Mouse (Mus musculus) neural tube, embryonic 14.5 days (tissue): ENCODE results near the gene Insig2. TPM values are rescaled to one million over a fixed set of nuclear protein-coding genes. Genes with fewer than 3 reads are reported as not detected.

ENCODE experiments used
- ATAC-seq: fragments of 200-750 bp; cut with Nextera tagmentation; 2 replicates; pipeline ENCODE4 v1.8.0; 2017; ENCODE audit warnings: low read depth, mild to moderate bottlenecking, moderate TSS enrichment, moderate library complexity
- H3K27ac ChIP-seq: fragments of 300-500 bp; sonication (generic); 2 replicates; pipeline ENCODE4 v1.5.1; 2014; ENCODE audit warnings: low read depth, mild to moderate bottlenecking, control low read depth, low read length, moderate library complexity, mixed read lengths
- H3K27me3 ChIP-seq: fragments of 300-500 bp; sonication (generic); 2 replicates; pipeline ENCODE4 v1.6.1; 2014; ENCODE audit warnings: low read length; ENCODE audit not compliant: control insufficient read depth, insufficient read depth
- H3K36me3 ChIP-seq: fragments of 300-500 bp; sonication (generic); 2 replicates; pipeline ENCODE4 v1.6.1; 2014; ENCODE audit warnings: low read length, mixed read lengths; ENCODE audit not compliant: control insufficient read depth, insufficient read depth
- H3K4me1 ChIP-seq: fragments of 300-500 bp; sonication (generic); 2 replicates; pipeline ENCODE4 v1.6.1; 2014; ENCODE audit warnings: low read length; ENCODE audit not compliant: control insufficient read depth, insufficient read depth
- H3K4me2 ChIP-seq: fragments of 300-500 bp; sonication (generic); 2 replicates; pipeline ENCODE4 v1.6.1; 2014; ENCODE audit warnings: mild to moderate bottlenecking, low read depth, low read length, control low read depth
- H3K4me3 ChIP-seq: fragments of 300-500 bp; sonication (generic); 2 replicates; pipeline ENCODE4 v1.5.1; 2014; ENCODE audit warnings: low read depth, low read length, control low read depth, mixed read lengths
- H3K9ac ChIP-seq: fragments of 300-500 bp; sonication (generic); replicated peaks from 2 replicates; pipeline ENCODE4 v1.6.1; 2014; ENCODE audit warnings: low read depth, mild to moderate bottlenecking, control low read depth, low read length, mixed read lengths
- H3K9me3 ChIP-seq: fragments of 300-500 bp; sonication (generic); 2 replicates; pipeline ENCODE4 v1.6.1; 2016; ENCODE audit warnings: low read length; ENCODE audit not compliant: control insufficient read depth
- WGBS: fragments of 180-500 bp; shearing (Covaris S2); extraction: QIAGEN DNeasy Blood & Tissue Kit; methylation state at CpG from one replicate; pipeline ENCODE4 v1.1.7; 2014; 5-methylcytosine and 5-hydroxymethylcytosine counted together
- polyA plus RNA-seq: library from polyadenylated mRNA; unstranded; fragments of >200 nt; fragmentation: Nextera tagmentation; extraction: Ambion mirVana; gene quantifications from 2 replicates; pipeline ENCODE4 v1.2.1, GENCODE M21; 2014

Insig2 gene
- 26.4 and 28.2 TPM in 2 replicates for polyA plus RNA-seq

DNA sequence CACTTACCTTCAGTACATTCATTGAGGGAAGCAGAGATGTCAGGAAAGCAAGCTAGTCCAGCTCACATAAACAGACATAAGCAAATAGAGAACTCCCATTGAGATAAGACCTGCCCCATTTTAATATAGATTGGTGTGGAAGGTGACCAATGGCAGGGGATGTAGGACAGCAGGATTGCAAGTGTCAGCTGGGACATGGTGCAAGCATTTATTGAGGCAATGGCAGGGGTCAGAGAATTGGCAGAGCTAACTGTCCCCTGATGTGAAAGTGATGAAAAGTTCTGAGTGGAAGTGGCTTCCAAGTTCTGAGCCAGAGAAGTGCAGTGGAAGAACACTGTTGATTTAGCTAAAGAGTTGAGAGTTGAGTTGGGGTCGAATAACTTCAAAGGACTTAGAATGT, at the start of gene Insig2:
TSS of gene Insig2 (minus strand) at position 105 of the 400 bp plus-strand sequence.
- H3K9me3 ChIP-seq: no peaks in the 10 kb centered on the region
- no peak within 1 kb of the TSS for H3K4me3 ChIP-seq
- no peak within 1 kb of the TSS for H3K27ac ChIP-seq
- no peaks in the 10 kb centered on the region for H3K36me3 ChIP-seq
- no peak within 1 kb of the TSS for H3K9ac ChIP-seq
- WGBS: 83% methylated on average over 1 of the region's 1 CpGs
- H3K4me2 ChIP-seq: no peak within 1 kb of the TSS
- no peak for ATAC-seq
- no peaks in the 10 kb centered on the region for H3K27me3 ChIP-seq
- H3K4me1 ChIP-seq: 0 out of 2 replicates have a peak, but pooled peaks cover 5% of the 10 kb centered on the region

DNA sequence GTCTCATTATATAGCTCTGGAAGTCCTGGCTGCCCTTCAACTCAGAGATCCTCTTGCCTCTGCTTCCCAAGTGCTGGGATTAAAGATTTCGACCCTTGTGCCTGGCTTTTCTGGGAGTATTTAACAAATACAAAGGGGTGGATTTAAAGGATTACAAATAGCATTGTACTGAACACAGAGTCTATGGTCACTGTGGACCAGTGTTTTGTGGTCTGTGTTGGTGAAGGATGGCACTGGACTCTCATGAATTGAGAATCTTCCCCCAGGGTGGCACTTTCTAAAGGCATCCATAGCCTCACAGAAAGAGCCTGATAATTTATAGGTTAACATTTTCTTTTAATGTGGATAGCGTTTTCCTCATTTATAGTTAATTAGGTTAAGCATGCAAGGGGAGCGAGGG, 49.2 kb upstream of the Insig2 start:
- peak; percentile 54; the same call in 1 of the 2 replicates for ATAC-seq
- Histone ChIP-seq H3K9me3 (no peaks in the 10 kb centered on the region), H3K27me3 (no peaks in the 10 kb centered on the region), H3K4me1 (no peaks in the 10 kb centered on the region), H3K4me2 (no peak overlapping the region), H3K4me3 (no peak overlapping the region), H3K9ac (no peak overlapping the region), H3K36me3 (no peaks in the 10 kb centered on the region), H3K27ac (no peak overlapping the region)
- WGBS: 43% methylated on average over 3 of the region's 3 CpGs

DNA sequence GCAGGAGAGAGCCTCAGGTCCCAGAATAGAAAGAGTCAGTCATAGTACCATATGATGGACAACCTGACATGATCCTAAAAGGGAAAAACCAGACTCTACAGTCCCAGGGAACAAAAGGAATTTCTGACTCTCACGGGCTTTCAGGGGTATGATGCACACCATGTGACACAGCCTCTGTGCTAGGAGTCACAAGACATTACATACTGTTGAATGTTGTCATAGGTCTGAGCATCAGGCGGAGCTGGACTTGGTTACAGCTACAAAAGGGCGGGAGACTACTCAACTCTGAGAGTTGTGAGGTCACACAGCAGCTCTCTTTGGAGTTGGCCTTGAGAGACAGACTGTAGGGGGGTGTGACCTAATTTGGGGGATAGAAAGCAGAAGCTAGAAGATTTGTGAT, 47.6 kb upstream of the Insig2 start:
- no peak for ATAC-seq
- H3K9me3 ChIP-seq: no peaks in the 10 kb centered on the region
- no peaks in the 10 kb centered on the region for H3K27me3 ChIP-seq
- no peak overlapping the region for H3K9ac ChIP-seq
- no peaks in the 10 kb centered on the region for H3K36me3 ChIP-seq
- no peak overlapping the region for H3K4me3 ChIP-seq
- H3K4me1 ChIP-seq: no peaks in the 10 kb centered on the region
- H3K27ac ChIP-seq: no peak overlapping the region
- 78% methylated on average over 3 of the region's 3 CpGs for WGBS
- no peak overlapping the region for H3K4me2 ChIP-seq

DNA sequence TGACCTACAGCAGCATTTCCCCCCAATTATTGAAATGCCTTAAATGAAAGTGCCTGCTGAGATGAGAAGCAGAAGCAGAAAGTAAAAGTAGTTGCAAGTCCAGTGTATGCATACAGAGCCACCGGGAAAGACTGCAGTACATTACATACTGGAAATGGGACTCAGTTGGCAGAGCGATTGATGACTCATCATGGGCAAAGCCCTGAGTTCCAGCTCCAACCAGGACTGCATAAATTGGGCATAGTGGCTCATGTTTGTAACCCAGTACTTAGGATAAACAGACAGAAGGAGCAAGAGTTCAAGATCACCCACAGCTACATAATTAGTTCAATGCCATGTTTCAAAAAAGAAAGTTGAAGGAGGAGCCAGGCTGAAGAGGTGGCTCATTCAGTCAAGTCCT, 45.5 kb upstream of the Insig2 start:
- no peak overlapping the region for H3K4me3 ChIP-seq
- no peak overlapping the region for H3K27ac ChIP-seq
- H3K4me2 ChIP-seq: no peak overlapping the region
- no peaks in the 10 kb centered on the region for H3K4me1 ChIP-seq
- 96% methylated on average over 2 of the region's 2 CpGs for WGBS
- H3K36me3 ChIP-seq: no peaks in the 10 kb centered on the region
- no peak overlapping the region for H3K9ac ChIP-seq
- no peaks in the 10 kb centered on the region for H3K9me3 ChIP-seq
- ATAC-seq: no peak
- no peaks in the 10 kb centered on the region for H3K27me3 ChIP-seq

DNA sequence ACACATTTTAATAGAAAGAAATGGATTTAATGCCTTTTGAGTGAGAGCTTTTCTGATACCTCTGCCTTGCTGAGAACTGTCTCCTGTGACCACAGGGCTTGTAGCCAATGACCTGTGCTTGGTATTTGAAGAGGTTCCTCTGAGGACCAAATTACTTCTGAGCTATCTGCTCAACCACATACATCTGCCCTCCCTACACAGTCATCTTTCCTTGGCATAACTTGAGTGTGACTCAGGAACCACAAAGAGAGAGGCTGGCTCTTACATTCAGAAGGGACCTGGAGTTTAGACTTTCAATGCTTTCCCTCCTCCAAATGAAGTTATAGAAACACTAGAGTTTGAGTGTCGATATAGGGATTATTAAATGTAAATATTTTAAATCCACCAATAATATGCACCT, 45.0 kb upstream of the Insig2 start:
- Histone ChIP-seq H3K4me1 (no peaks in the 10 kb centered on the region), H3K27ac (no peak overlapping the region), H3K36me3 (no peaks in the 10 kb centered on the region), H3K9me3 (no peaks in the 10 kb centered on the region), H3K27me3 (no peaks in the 10 kb centered on the region), H3K4me3 (no peak overlapping the region), H3K4me2 (no peak overlapping the region), H3K9ac (no peak overlapping the region)
- WGBS: 90% methylated on average over 1 of the region's 1 CpGs
- no peak for ATAC-seq

DNA sequence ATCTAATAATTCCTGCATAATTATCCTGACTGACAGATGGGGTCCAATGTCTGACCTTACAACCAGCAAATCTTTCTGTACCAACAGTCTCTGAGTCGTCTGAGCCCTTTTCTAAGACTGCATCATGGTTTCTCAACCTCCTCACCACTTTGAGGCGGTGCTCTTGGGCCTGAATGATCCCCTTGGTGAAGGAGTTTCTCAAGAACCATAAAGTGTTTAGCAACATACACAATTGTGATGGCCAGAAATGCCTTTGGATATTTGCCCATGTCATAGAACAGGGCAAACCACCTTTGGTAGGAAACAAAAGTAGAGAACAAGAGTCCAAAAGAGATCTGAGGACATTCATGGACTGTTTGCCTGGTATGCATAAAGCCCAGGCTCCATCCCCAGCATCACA, 41.2 kb upstream of the Insig2 start:
- H3K36me3 ChIP-seq: no peaks in the 10 kb centered on the region
- no peak overlapping the region for H3K4me2 ChIP-seq
- H3K27ac ChIP-seq: no peak overlapping the region
- H3K4me3 ChIP-seq: no peak overlapping the region
- H3K9me3 ChIP-seq: no peaks in the 10 kb centered on the region
- no peaks in the 10 kb centered on the region for H3K4me1 ChIP-seq
- 77% methylated on average over 2 of the region's 2 CpGs for WGBS
- no peaks in the 10 kb centered on the region for H3K27me3 ChIP-seq
- no peak overlapping the region for H3K9ac ChIP-seq
- ATAC-seq: no peak

DNA sequence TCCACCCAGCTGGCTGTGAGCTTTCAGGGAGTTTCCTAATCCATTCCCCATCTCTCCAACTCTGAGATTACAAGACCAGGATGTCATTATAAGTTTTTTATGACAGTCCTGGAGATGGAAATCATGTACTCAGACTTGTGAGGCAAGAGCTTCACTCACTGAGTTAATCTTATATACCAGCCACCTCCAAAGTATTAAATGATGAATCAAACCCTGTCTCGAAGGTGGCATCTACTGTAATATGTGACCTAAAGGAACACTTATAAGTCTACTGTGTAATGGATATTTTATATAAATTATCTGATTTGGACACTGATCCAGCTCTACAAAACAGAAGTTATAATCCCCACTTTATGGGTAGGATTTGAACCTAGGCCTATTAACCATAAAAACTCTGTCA, 40.3 kb upstream of the Insig2 start:
- H3K4me3 ChIP-seq: no peak overlapping the region
- H3K36me3 ChIP-seq: no peaks in the 10 kb centered on the region
- no peak overlapping the region for H3K27ac ChIP-seq
- no peak overlapping the region for H3K4me2 ChIP-seq
- no peak for ATAC-seq
- no peak overlapping the region for H3K9ac ChIP-seq
- no peaks in the 10 kb centered on the region for H3K27me3 ChIP-seq
- 94% methylated on average over 1 of the region's 1 CpGs for WGBS
- H3K4me1 ChIP-seq: no peaks in the 10 kb centered on the region
- no peaks in the 10 kb centered on the region for H3K9me3 ChIP-seq

DNA sequence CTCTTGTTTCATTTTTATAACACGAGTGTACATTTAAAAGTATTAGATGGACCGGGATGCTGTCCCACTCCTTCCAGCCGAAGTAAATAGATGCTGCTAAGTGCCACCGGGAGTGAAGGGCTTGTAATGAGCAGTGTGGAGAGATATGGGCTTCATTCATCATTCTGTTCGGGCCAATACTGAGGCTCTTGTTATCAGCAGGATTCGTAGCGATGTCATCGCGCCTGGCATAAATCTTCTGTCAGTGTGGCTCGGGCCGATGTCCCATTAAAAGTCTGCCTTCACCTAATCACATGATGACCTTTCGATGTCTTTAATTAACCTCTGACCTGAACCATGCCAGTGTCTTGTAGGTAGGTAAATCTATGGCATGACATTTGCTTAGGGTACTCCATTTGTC, 39.1 kb upstream of the Insig2 start:
- Histone ChIP-seq H3K27me3 (no peaks in the 10 kb centered on the region), H3K4me2 (no peak overlapping the region), H3K9ac (no peak overlapping the region), H3K27ac (no peak overlapping the region), H3K4me3 (no peak overlapping the region), H3K36me3 (no peaks in the 10 kb centered on the region), H3K4me1 (no peaks in the 10 kb centered on the region), H3K9me3 (no peaks in the 10 kb centered on the region)
- no peak for ATAC-seq
- WGBS: 48% methylated on average over 12 of the region's 12 CpGs

DNA sequence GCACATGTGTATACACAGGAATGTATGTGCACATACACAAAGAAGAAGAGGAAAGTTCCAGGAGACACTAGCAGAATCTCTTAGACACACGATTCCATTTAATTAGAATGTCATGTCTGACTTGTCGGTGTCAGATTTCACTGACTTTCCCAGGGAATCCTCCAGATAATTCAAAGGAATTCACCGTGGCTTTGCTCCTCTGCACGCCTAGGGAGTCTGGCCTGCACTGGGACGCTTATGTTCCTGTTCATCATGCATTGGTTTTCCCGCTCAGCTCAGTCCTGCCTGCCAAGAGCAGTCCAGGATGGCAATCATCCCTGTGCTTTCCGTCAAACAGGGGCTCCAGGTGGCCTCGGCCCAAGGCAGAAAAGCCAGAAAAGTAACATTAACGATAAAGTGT, 34.9 kb upstream of the Insig2 start:
- no peak overlapping the region for H3K9ac ChIP-seq
- no peak overlapping the region for H3K27ac ChIP-seq
- no peak overlapping the region for H3K4me3 ChIP-seq
- H3K36me3 ChIP-seq: no peaks in the 10 kb centered on the region
- H3K9me3 ChIP-seq: no peaks in the 10 kb centered on the region
- no peak overlapping the region for H3K4me2 ChIP-seq
- no peaks in the 10 kb centered on the region for H3K4me1 ChIP-seq
- no peaks in the 10 kb centered on the region for H3K27me3 ChIP-seq
- WGBS: 53% methylated on average over 9 of the region's 9 CpGs
- ATAC-seq: no peak

DNA sequence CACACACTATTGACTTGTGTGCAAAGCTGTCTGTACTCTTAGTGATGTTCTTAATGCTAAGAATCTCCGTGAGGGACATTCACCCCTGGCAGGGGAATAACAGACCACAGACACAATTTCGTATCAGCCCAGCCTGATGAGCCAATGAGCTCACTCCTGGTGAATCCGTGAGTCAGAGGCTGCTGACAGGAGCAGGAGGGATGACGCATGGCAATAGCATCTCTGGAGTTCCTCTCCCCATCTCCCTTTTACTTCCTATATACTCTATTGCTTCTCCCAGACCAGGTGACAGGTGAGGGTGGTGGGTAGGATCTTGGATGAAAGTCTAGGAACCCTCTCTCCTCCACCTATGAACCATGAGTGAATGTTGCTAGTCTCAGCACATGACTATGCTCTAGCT, 28.2 kb upstream of the Insig2 start:
- H3K27ac ChIP-seq: no peak overlapping the region
- 48% methylated on average over 4 of the region's 4 CpGs for WGBS
- H3K4me1 ChIP-seq: no peaks in the 10 kb centered on the region
- no peak overlapping the region for H3K4me3 ChIP-seq
- no peaks in the 10 kb centered on the region for H3K27me3 ChIP-seq
- no peak overlapping the region for H3K4me2 ChIP-seq
- H3K9ac ChIP-seq: no peak overlapping the region
- H3K9me3 ChIP-seq: no peaks in the 10 kb centered on the region
- ATAC-seq: no peak
- H3K36me3 ChIP-seq: no peaks in the 10 kb centered on the region
